Mouse (Mus musculus): ENCODE results near the gene Atp5s. TPM values are rescaled to one million over a fixed set of nuclear protein-coding genes. Genes with fewer than 3 reads are reported as not detected.

The Atp5s gene
- total and polyA plus RNA-seq, 3 experiments: 22.5 to 34.7 (median 31.5) TPM

DNA sequence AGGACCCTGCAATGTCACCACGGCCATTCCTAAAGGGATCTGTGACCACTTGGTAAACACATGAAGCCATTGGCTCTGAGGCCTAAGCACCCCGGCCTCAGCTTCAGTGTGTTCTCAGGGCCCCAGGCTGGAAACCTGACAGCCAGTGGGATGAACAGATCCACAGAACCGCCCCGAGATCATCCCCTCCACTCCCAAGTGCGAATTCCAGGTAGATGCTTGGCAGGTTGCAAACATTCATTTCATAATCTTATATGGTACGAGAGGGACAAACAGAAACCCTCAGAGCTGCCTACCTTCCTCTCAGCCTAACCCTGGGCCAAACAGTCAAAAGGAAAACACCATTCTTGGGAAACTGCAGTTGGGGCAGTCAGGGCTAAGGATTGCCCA, 52.6 kb downstream of the Atp5s start:
- TF ChIP-seq POLR2A (IDR thresholded peaks at IDR 0.05; ENCODE audit: insufficient read depth, low read depth, low read length) (no peak), EP300 (IDR thresholded peaks at IDR 0.05; ENCODE audit: insufficient read depth, low read depth, low read length) (no peak), CTCF (IDR thresholded peaks at IDR 0.05) (no peak)
- Histone ChIP-seq H3K79me2 (replicated peaks; ENCODE audit: control insufficient read depth, insufficient read depth, low read length) (no peaks in the 10 kb centered on the region), H3K9ac (ENCODE audit: low read depth, low read length) (no peak overlapping the region), H3K36me3 (ENCODE audit: control insufficient read depth, insufficient read depth, low read length) (no peaks in the 10 kb centered on the region; the same call in 1 of the 2 replicates), H3K4me1 (ENCODE audit: control insufficient read depth, insufficient read depth, low read length) (peaks cover 2% of the 10 kb centered on the region; the same call in 1 of the 2 replicates), H3K27me3 (ENCODE audit: control insufficient read depth, insufficient read depth, low read length) (no peaks in the 10 kb centered on the region), H3K4me3 (no peak overlapping the region), H3K27ac (no peak overlapping the region)
- WGBS: 86% methylated on average over 6 of the region's 6 CpGs
- intact Hi-C loops (cut with DNase I): no loop called here
- no peak for DNase-seq

DNA sequence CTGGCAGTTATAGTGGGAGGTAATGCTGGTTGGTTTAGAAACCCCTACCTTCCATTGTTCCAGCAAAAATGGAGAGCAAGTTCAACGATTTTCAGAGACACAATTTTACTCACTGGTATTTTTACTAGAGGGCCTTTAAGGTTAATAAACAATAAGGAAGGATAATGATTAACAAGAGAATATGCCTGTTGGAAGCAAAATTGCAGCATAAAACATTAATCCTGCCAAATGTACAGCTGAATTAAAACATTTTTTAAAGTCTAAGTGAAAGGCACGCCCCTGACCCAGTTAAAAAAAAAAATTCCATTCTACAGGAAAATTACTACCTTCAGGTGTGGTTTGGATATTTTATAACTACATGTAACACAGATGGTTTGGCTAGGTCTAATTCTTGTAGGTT, 53.2 kb downstream of the Atp5s start:
- no peak for DNase-seq
- TF ChIP-seq CTCF (IDR thresholded peaks at IDR 0.05): no peak
- TF ChIP-seq POLR2A (IDR thresholded peaks at IDR 0.05; ENCODE audit: insufficient read depth, low read depth, low read length): no peak
- TF ChIP-seq EP300 (IDR thresholded peaks at IDR 0.05; ENCODE audit: insufficient read depth, low read depth, low read length): no peak
- H3K27ac ChIP-seq: no peak overlapping the region
- no peaks in the 10 kb centered on the region for H3K79me2 ChIP-seq (replicated peaks; ENCODE audit: control insufficient read depth, insufficient read depth, low read length)
- no peak overlapping the region for H3K9ac ChIP-seq (ENCODE audit: low read depth, low read length)
- no peaks in the 10 kb centered on the region for H3K36me3 ChIP-seq (ENCODE audit: control insufficient read depth, insufficient read depth, low read length)
- H3K4me3 ChIP-seq: no peak overlapping the region
- H3K4me1 ChIP-seq (ENCODE audit: control insufficient read depth, insufficient read depth, low read length): peaks cover 2% of the 10 kb centered on the region; the same call in 1 of the 2 replicates
- 77% methylated on average over 2 of the region's 2 CpGs for WGBS
- intact Hi-C loops (cut with DNase I): no loop called here
- H3K27me3 ChIP-seq (ENCODE audit: control insufficient read depth, insufficient read depth, low read length): no peaks in the 10 kb centered on the region

DNA sequence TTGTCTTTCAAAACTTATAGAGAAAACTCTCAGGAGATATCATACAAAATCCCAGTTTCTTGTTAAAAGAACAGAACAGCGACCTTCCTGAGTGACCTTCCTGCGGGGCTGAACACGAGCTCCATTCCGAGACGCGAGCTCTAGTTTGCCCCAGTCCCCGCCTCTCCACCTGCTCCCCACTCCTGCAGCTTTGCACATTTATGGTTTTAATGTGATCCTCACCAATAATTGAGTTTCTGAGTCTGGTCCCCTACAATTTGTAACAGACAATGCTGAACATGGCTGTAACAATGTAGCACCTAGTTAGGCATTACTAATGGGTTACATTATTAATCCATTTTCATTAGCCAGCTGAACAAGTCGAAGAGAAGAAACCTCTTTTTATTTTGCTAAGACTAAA, 56.7 kb downstream of the Atp5s start:
- Histone ChIP-seq H3K9ac (ENCODE audit: low read depth, low read length) (no peak overlapping the region), H3K36me3 (ENCODE audit: control insufficient read depth, insufficient read depth, low read length) (no peaks in the 10 kb centered on the region), H3K4me3 (no peak overlapping the region), H3K27me3 (ENCODE audit: control insufficient read depth, insufficient read depth, low read length) (no peaks in the 10 kb centered on the region), H3K79me2 (replicated peaks; ENCODE audit: control insufficient read depth, insufficient read depth, low read length) (no peaks in the 10 kb centered on the region), H3K27ac (no peak overlapping the region), H3K4me1 (ENCODE audit: control insufficient read depth, insufficient read depth, low read length) (peaks cover 2% of the 10 kb centered on the region; the same call in 1 of the 2 replicates)
- 88% methylated on average over 8 of the region's 8 CpGs for WGBS
- no peak for TF ChIP-seq EP300 (IDR thresholded peaks at IDR 0.05; ENCODE audit: insufficient read depth, low read depth, low read length)
- TF ChIP-seq CTCF (IDR thresholded peaks at IDR 0.05): no peak
- no peak for TF ChIP-seq POLR2A (IDR thresholded peaks at IDR 0.05; ENCODE audit: insufficient read depth, low read depth, low read length)
- no peak for DNase-seq
- intact Hi-C loops (cut with DNase I): no loop called here

DNA sequence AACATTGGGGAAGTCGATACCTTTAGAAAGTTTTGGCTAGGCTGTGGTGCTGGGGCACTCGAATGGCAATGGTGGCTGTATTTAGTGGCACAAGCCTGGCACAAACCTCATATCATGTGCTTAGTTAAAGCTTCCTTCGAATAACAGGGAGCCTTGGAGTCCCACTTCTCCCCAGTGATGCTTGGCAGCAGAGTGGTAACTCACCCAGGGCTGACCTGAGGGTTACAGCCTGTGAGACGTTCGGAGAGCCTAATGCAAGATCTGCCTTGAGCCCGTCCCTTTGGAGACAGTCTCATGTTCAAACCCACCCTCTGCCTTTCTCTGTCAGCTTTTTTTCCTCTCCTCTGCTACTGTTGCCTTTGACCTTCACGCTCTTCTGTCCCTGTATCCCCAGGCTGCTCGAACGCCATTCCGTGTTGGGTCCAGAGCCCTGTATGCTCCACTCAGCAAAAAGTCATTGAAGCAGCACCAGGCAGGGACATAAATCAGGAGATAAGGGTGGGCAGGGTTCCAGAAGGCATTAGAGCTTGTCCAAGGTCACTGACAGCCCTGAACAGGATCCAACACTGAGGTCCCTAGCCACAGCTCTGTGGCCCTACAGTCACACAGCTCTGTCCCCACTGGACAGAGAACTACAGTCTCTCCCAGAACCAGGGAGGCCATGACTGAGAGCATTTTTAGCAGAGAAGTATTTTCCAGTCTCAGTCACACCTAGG, 57.3 kb downstream of the Atp5s start:
- 64% methylated on average over 10 of the region's 10 CpGs for WGBS
- Histone ChIP-seq H3K36me3 (ENCODE audit: control insufficient read depth, insufficient read depth, low read length) (no peaks in the 10 kb centered on the region), H3K4me1 (ENCODE audit: control insufficient read depth, insufficient read depth, low read length) (no peaks in the 10 kb centered on the region), H3K4me3 (no peak overlapping the region), H3K27ac (no peak overlapping the region), H3K79me2 (replicated peaks; ENCODE audit: control insufficient read depth, insufficient read depth, low read length) (no peaks in the 10 kb centered on the region), H3K9ac (ENCODE audit: low read depth, low read length) (no peak overlapping the region), H3K27me3 (ENCODE audit: control insufficient read depth, insufficient read depth, low read length) (no peaks in the 10 kb centered on the region)
- DNase-seq: no peak
- TF ChIP-seq EP300 (IDR thresholded peaks at IDR 0.05; ENCODE audit: insufficient read depth, low read depth, low read length) (no peak), POLR2A (IDR thresholded peaks at IDR 0.05; ENCODE audit: insufficient read depth, low read depth, low read length) (no peak), CTCF (IDR thresholded peaks at IDR 0.05) (no peak)
- intact Hi-C loops (cut with DNase I): no loop called here

DNA sequence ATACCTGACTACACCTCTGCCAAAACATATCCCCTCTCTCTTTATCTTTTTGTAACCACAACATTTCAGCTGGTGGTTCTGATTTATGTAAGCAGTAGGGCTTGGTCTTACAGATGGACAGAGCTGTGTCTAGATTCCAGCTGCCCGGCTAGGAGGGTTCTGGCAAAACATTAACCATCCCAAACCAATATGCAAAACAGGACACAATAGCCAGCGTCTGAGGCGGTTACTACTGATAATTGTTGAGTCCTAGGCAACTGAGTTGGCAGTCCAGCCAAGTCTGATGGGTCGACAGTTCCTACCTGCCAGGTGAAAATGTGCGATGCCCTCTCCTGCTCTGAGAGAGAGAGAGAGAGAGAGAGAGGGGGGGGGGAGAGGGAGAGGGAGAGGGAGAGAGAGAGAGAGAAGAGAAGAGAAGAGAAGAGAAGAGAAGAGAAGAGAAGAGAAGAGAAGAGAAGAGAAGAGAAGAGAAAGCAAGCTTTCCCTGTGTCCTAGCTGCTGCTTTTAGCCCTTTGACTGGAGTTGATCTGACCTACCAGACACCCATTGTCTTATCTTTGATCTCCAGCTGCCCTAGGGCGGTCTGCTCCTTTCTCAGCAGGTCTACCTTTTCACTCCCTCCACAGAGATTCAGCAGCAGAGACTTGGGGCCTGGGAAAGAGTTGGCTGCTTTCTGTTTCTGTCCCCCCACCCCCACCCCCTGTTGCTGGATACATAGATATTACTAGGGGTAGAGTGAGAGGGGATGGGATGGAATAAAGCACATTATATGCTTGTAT, 58.7 kb downstream of the Atp5s start:
- H3K4me1 ChIP-seq (ENCODE audit: control insufficient read depth, insufficient read depth, low read length): no peaks in the 10 kb centered on the region
- no peak for DNase-seq
- TF ChIP-seq CTCF (IDR thresholded peaks at IDR 0.05): no peak
- no peak for TF ChIP-seq POLR2A (IDR thresholded peaks at IDR 0.05; ENCODE audit: insufficient read depth, low read depth, low read length)
- no peak for TF ChIP-seq EP300 (IDR thresholded peaks at IDR 0.05; ENCODE audit: insufficient read depth, low read depth, low read length)
- H3K36me3 ChIP-seq (ENCODE audit: control insufficient read depth, insufficient read depth, low read length): no peaks in the 10 kb centered on the region
- 78% methylated on average over 6 of the region's 6 CpGs for WGBS
- no peaks in the 10 kb centered on the region for H3K79me2 ChIP-seq (replicated peaks; ENCODE audit: control insufficient read depth, insufficient read depth, low read length)
- H3K9ac ChIP-seq (ENCODE audit: low read depth, low read length): no peak overlapping the region
- H3K27ac ChIP-seq: no peak overlapping the region
- intact Hi-C loops (cut with DNase I): no loop called here
- no peak overlapping the region for H3K4me3 ChIP-seq
- H3K27me3 ChIP-seq (ENCODE audit: control insufficient read depth, insufficient read depth, low read length): no peaks in the 10 kb centered on the region

DNA sequence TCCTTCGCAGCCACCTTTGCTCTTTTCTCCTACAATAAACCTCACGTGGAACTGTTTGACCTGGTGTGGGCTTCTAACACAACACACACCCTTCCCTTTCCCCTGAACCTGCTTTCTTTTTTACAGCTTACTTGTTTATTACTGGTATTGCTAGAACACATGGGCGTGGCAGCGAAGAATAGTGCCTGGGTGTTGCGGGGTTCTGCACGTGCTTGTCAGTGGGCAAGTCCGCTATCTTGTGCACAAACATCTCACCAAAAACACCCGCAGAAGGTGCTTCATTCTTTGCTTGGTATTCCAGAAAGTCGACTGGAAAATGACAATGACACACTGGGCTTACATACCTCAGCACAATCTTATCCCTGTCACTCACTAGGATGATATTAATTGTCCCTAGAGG, 60.7 kb downstream of the Atp5s start:
- H3K27ac ChIP-seq: no peak overlapping the region
- DNase-seq: no peak
- no peak overlapping the region for H3K4me3 ChIP-seq
- TF ChIP-seq POLR2A (IDR thresholded peaks at IDR 0.05; ENCODE audit: insufficient read depth, low read depth, low read length) (no peak), CTCF (IDR thresholded peaks at IDR 0.05) (no peak), EP300 (IDR thresholded peaks at IDR 0.05; ENCODE audit: insufficient read depth, low read depth, low read length) (no peak)
- intact Hi-C loops (cut with DNase I): no loop called here
- no peaks in the 10 kb centered on the region for H3K36me3 ChIP-seq (ENCODE audit: control insufficient read depth, insufficient read depth, low read length)
- no peaks in the 10 kb centered on the region for H3K27me3 ChIP-seq (ENCODE audit: control insufficient read depth, insufficient read depth, low read length)
- no peak overlapping the region for H3K9ac ChIP-seq (ENCODE audit: low read depth, low read length)
- no peaks in the 10 kb centered on the region for H3K79me2 ChIP-seq (replicated peaks; ENCODE audit: control insufficient read depth, insufficient read depth, low read length)
- 82% methylated on average over 9 of the region's 9 CpGs for WGBS
- no peaks in the 10 kb centered on the region for H3K4me1 ChIP-seq (ENCODE audit: control insufficient read depth, insufficient read depth, low read length)

Measured in heart, adult 2 months (tissue).